Mouse (Mus musculus) R1 (cell line): ENCODE results near the gene Entpd7.

Source experiments
- DNase-seq: peaks from one replicate; pipeline ENCODE4 v3.0.0-alpha.2; 2018; ENCODE audit warnings: low read depth, low spot score

Entpd7 gene

DNA sequence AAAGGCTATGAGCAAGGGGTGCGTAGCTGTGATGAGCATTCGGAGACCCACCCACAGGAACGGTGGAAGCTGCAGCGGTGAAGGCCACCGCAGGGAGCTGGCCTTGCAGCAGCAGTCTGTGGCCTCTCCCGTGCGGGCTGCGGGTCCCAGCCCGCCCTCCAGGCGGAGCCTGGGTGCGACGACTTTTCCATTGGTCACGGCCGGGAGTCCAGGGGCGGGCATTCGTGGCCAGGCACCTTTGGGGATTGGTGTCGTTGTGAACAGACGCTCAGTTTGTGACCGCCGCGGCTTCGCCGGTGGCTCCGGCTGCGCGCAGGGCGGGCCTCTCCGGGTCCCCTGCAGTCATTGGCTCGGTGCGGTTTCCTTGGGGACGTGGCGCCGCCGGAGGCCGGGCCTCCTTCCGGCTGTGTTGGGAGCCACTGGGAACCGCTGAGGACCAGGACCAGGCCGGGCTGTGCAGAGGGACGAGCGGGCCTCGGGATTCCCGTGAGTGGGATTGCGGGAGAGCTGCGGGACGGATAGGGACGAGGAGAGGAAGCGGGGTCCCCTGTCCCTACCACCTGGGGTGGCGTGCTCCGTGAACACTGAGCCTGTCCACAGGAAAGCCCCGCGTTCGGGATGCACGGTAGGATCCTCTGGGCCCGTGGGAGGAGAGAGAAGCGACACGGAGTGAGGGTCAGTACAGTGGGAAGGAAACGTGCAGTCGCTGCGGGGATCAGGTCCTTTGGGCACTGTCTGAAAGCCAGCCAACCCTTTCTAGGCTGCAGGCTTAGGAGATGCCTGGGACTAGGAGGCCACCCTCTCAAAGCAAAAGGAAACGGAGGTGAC, at the start of gene Entpd7:
Entpd7 (plus strand) TSS at position 254 of the 828 bp plus-strand sequence.
- peak; percentile 95 for DNase-seq

DNA sequence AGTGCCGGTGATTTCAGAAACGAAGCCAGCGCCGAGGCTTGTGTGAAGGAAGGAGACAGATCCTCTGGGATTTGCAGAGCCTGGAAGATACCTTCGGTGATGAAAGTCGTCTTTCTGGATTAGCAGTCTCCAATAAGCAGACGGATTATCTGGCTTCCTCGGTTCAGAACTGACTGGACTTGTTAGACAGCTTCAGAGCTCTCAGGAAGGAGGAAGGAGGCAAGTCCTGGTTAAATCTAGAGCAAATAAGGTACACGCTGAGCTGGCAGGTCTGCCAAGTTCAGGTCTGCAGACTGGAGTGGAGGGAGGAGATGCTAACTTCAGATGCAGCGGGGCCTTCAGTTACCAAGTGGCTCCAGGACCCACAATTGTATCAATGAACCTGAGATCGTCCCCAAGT, 47.6 kb upstream of the Entpd7 start:
- no peak for DNase-seq

DNA sequence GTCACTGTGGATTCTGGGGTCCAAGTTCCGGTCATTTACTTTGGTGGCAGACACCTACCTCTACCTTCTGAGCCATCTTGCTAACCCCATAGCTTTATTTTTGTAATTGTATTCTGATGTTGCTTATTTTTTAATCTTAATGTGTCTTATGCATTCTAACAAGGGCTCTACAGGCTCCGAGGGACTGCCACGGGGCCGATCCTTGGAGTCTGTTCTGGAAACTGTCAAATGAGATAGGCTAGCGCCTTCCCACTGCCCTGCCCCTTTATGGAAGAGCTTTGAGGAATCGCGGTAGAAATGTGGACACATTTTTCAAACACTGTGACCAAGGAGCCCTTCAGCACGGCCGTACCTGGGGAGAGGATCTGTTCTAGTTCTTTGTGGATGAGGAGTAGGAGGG, 46.6 kb upstream of the Entpd7 start:
- peak; percentile 52 for DNase-seq

DNA sequence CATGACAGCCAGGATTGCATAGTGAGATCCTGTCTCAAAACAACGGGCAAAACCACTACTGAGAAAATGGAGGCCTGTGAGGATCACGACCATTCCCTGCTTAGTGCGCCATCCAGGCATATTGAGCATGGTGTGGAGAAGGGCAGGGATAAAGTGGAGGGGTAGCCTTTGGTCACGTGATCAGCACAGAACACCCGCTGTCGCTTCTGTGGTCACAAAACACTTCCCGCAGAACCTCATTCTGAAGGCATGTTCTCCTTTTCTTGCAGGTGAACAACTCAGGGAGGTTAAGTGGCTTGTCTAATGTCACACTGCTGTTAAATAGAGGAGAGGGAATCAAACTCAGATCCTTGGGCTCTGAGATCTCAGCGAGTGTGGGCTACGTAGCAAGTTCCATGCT, 44.0 kb upstream of the Entpd7 start:
- DNase-seq = no peak

DNA sequence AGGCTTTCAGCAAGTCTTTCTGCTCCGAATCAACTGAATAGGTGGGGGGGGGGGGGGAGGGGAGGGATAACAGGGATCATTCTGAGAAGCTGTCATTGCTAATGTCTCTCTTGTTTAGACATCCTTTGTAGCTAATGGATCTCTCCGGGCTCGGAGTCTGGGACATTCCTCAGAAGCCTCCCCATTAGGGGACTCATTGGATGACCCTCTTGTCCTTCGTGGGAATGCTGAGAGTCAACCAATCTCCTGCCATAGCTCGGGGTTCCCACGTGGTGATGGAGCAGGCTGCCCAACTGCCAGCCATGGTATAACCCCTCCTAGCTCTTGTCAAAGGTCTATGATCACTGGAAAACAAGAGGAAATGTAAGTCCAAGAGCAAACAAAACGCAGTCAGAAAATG, 42.6 kb upstream of the Entpd7 start:
- no peak for DNase-seq

DNA sequence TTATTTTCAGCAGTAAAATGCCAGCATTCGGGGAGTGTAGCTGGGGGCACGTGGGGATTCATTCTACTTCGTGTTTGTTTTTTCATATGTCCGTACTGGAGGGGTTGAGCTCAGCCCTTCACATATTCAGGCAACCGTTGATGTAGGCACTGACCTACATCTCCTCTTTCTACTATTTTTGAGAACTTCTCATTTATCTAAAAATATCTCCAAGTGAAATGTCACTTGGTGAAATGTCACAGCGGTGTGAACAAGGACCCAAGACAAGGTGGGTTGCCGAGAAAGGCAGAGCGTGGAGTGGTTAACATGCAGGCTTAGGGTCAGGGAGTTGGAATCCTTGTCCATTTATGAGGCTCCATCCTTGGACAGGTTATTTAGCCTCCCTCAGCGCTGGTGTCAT, 42.2 kb upstream of the Entpd7 start:
- no peak for DNase-seq

DNA sequence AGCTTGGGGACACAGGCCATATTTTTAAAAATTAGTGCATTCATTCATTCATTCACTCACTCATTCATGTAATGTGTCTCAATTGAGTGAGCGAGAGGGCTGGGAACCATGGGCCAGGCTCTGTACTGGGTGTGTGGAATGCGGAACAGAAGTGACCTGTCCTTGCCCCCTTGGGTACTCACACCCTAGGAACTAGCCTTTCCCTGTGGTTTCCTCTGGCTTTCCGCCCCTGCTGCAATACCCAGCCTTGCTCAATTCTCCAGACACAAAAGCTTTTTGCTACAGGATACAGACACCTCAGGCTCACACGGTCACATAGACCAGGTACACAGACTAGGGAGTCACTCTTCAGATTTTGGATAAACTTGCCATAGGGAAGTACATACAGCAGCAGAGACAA, 41.1 kb upstream of the Entpd7 start:
- no peak for DNase-seq

DNA sequence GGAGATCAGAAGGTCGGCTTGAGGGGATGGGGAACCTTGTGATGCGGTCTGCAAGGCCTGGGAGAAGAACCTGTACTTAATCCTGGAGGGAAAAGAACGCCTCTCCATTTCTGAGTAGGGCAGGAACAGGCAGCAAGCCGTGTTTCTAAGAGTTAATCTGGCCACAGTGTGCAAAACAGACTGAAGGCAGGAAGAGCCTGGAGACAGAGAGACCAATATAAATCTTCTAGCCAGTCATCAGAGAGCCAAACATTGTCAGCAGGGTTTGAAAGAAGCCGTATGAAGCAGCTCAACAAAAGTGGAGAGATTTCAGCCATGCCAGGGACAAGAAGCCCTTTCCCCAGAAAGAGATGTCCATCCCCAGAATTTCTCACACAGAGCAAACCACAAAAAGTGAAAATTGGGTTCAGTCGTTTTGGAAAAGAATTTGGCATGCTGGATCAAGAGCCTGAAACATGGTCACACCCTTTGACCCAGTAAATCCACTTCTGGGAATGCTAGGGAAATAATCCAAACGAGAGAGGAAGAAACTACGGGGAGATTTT, 38.2 kb upstream of the Entpd7 start:
- DNase-seq = no peak

DNA sequence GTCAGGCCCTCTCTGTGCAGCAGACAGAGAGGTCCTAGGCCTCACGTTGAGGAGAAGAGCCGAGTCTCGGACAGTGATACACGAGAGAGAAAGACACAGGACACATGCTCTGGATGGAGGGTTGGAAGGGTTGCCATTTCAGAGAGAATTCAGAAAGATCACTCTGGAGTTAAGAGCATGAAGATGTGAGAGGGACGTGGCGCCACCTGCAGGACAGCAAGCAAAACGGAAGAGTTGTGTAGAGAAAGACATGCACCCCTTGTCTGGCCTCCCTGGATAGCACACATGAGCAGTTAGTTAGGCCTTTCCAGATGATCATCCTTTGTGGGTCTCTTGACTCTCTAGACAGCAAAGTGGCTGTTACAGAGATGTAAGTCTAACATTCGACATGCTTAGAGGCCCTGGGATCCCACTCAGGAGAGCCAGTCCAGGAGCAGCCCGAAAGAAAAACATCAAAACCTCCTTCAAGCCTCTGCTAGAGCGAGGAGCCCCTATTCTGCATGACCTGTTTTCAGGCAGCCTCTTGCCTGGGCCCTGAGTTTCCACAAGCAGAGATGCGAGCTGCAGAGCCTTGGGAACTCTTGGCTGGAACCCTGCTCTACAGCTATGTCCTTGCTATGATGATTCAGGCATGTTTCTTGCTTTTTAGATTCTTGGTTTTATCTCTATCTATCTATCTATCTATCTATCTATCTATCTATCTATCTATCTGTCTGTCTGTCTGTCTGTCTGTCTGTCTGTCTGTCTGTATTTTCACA, 33.6 kb upstream of the Entpd7 start:
- peak; percentile 84 for DNase-seq

DNA sequence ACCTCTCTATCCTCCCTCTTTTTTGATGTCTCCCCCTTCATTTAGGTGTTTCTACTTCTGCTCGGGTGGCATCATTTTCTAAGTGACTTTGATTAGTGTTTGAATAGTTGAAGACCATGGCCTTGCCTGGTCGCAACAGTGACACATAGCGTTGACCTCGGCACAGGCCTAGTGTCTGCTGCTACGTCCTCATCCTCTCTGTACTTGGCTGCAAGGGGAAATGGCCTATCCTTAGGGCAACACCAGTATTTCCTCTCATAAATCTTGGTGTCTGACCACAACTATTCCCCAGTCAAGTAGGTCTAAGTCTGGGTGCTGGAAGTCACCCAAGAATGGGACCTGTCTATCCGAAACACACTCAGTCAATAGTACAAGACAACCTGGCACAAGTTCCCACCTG, 29.8 kb upstream of the Entpd7 start:
- no peak for DNase-seq

DNA sequence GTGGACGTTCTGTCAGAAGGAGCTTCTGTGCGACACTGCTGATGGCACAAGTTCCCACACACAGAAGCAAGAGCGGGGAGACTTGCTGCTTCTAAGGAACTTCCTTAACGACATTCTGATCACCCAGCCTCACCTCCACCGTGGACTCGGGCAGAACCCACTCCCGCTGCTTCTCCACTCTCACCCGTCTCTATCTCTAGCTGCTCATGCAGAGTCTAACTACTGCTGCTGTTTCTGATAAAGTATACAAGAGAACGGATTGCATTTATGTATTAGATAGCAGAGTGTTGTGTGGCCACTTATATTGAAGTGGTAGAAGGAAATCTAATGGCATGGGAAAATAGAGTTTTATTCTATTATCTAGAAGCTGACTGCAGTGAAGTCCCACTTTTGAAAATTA, 28.7 kb upstream of the Entpd7 start:
- no peak for DNase-seq

DNA sequence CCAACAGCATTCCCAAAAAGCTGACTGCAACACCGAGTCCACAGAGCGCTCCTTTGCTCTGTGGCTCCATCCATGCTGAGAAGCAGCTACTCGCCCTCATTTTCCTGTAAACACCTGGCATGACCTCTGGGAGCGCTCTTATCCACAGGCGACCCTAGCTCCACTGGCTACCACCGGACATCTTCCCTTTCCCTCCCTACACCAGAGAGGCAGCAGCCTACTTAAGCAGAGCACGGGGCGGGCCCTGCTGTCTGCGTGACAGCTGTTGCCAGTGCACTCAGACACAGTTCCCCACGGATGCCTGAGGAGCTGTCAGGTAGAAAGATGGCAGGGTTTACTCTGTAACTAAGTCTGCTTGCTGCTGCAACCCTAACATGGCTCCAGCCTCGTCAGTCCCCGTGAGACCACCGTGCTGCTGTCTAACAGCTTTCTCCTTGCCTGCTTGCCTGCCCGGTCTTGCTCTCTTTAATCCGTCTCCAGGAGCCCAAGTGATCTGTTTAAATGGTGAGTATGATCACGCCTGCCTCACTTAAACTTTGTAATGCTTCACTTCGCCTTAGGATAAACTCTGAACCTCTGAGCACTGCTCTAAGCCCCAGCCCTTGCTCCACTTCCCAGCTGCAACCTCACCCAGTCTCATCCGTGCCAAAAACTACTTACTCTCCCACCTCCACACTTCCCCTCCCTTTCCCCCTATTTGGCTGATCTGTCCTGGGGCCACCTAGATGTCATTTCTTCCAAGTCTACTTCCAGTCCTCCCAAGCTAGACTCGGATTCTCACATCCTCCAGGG, 27.1 kb upstream of the Entpd7 start:
- peak; percentile 76 for DNase-seq

DNA sequence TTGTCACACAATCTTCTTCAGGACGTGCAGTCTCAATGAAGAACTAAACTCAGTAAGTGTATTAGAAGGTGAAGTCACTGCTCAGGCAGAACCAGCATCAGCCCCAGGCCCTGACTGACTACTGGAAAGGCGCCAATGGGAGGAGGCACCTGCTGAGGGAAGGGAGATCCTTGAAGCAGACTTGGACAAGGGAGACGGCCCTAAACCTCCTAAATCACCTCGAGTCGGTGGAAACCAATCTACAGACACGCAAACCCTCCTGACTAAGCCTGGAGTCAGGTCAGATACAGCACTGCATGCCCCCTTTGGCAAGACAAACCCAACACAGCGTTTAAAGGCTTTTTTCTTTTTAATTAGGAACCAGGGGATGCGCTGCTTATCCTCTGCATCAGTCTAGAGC, 26.0 kb upstream of the Entpd7 start:
- no peak for DNase-seq

DNA sequence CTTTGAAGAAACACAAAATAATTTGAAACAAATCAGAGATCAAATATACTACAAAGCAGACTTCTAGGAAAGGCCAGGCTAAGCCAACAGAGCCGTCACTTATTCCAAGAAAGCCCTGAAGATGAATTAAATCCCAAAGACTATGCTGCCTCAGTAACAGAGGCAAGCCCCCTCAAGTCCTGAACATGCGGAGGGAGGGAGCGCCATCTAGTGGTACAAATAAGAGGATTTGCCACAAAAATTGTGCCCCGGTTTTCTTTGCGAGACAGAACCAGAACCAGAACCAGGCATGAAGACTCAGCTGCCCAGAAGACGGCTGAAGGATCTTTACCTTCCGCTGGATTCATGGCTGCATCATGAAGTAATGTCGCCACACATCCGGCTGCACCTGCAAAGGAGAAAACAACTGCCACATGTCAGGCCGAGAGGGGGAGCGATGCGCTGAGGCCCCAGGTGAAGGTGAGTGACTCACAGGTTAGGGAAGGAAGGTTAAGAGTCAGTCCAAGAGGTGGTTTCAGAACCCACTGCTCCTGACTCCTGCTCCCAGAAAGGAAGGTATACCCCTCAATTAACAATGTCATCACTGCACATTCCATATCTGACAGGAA, 23.9 kb upstream of the Entpd7 start:
- peak; percentile 67 for DNase-seq

DNA sequence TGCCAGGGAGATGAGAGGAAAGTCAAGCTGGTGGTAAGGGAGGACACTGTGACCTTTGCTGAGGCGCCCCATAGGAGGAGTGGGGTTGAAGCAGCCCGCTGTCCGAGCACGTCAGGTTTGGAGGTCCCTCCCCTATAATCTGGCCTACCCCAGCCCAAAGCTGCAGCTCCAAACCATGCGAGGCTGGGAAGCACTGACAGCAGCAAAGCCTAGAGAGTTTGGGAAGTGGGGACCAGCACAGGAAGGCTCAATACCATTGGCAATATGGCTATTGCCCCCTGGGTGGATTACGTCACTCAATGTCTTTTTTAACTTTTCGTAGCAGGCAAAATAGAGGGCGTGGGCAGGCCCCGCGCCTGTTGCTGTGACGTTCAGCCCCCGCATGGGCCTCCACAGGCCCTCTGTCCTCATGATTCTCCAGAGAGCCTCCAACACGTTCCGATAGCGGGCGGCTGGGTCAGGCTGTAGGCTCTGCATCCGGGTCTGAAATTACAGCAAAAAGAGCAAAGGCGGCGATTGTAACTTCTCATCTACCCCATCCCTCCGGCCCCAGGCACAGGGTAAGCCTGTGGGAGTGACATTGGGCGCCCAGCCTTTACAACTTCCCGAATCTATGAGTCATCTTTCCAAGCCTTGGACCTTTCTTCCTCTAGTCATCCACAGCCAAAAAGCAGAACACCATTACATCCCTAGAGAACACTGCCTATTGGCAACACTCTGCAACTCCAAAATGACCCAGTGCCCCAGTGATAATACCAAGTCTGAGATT, 22.6 kb upstream of the Entpd7 start:
- no peak for DNase-seq

DNA sequence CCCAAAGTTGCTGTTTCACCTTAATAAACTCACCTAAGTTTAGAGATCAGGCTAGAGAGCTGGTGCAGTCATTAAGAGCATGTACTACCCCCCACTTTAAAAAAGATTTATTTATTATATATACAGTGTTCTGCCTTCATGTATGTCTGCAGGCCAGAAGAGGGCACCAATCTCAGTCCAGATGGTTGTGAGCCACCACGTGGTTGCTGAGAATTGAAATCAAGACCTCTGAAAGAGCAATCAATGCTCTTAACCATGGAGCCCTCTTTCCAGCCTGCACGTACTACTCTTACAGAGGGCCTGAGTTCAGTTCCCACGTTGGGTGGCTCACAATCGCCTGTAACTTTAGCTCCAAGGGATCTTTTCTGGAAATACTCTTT, 22.1 kb upstream of the Entpd7 start:
- peak; percentile 33 for DNase-seq

DNA sequence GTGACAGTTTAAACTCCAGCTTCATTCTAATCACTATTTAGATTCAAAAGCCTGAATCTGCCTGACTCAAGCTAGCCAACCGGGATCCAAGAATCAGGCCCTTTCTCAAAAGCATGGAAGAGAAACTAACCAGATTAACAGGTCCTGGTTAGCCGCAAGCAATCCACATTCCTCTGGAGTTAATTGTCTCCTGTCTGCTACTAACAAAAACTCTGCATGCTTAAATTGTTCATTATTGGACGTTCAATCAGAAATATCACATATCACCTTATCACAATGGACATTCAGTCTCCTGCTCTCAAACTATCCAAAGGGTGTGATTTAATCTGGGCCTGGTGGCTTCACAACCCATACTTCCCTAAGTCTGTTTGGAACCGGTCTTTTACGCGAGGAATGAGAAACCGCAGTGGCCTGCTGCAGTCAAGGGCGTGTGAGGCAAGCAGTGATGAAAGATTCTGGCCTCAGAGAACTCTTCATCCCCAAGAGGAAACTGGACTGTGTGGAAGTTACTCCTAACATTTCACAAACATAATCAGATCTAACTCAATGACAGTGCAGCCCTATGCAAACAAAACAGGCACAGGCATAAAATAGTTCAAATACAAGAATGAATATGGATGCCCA, 20.2 kb upstream of the Entpd7 start:
- DNase-seq = peak; percentile 25

DNA sequence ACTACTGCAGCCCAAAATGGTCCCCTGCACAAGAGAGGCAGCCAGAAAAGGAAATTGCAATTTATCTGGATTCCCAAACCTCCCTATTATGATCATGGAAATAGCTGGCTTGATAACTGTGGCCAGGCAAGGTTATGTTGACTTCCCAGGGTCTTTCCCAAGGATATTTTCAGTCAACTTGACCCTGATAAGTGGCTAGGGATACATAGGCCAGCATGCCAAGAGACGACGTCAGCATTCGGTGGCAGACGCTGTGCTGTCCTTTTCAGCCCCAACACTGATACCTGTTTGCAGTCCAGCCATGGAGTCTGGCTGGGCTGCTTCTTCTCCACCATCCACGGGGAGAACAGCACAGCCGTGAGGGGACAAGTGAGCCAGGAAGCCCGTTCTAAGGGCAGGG, 18.4 kb upstream of the Entpd7 start:
- DNase-seq = no peak

DNA sequence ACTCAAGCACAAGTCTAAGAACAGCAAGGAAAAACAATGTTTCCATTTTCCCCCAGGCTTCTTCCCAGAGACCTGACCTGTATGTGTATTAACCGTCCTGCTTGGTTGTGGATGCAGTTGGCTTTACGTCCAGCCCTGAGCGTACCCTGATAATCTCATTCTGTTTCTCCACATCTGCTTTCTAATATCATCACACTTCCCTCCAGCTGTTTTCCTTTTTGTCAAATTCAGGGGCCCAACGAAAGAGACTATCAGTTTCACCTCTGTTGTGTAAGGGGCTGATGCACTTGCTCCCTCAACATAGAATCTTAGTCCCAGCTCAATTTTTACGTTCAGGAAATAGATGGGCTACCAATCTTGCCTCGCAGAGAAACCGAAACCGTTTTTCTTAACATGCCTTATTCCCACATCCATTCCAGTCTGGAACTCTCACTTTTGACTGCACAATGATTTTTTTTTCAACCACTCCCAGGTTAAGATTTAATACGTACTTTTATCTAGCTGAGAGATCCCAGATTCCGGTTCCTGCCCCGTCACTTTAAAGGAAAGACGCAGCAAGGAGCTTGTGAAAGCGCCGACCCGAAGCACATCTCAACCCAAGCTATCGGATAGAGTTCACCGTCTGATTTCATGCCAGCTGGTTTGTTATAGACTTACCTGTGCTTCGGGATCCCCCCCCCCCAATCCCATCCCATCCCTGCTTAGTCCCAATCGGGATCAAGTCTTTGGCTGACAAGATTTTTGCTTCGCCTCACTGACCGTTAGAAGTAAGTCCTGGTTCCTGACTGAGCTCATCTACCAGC, 15.8 kb upstream of the Entpd7 start:
- DNase-seq = no peak

DNA sequence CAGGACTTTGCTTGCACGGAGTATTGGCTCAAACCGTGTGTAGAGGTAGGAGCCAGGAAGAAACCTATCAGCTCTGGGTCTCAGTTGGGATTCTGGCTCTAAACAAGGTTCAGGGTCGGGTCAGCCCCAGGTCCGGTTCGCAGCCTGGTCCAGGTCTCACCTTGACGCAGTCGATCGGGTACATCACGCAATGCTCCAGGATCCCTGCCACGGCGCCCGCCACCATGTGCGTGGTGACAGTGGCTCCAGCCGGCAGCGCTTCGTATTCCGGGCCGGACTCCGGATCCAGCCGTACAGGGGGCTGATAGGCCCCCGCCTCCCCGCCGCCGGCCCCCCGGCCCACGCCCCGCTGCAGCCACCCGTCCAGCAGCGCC, 15.2 kb upstream of the Entpd7 start:
- peak; percentile 45 for DNase-seq
